Mouse (Mus musculus): ENCODE measurements at regions not wholly inside any gene's neighbourhood (a gene's known extent, or its start where the extent isn't known, plus 50 kb on each side); places are given as distances from the start of the nearest gene placed in this dataset.

GRCm38 (mm10) chr4:55203731-55204710 lies 145.8 kb upstream of the Rad23b start:
- DNase-seq = no peak

DNA sequence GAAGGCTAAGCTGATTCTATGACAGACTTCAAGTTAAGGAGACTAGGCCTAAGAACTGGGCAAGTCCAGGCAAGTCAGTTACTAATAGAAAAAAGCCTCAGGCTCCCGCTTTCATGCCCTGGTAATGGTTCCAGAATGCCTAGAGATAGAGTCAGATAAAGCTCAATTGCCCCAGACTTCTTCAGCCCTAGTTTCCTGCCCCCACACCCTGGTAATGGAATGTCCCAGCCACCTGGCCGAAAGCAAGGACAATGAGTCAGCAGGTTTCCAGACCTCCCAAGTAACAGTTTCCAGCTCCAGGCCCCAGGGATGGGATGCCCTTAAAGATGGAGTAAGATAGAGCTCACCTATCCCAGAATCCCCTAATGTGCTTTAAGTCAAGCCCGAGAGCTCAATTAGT lies 143.6 kb upstream of the Rad23b start:
- peak in 1 of 2 experiments; percentile 10 for DNase-seq

- DNase-seq = peak; percentile 28 to 32
Observed at GRCm38 (mm10) chr4:55207749-55208385, 142.0 kb upstream of the Rad23b start.

DNA sequence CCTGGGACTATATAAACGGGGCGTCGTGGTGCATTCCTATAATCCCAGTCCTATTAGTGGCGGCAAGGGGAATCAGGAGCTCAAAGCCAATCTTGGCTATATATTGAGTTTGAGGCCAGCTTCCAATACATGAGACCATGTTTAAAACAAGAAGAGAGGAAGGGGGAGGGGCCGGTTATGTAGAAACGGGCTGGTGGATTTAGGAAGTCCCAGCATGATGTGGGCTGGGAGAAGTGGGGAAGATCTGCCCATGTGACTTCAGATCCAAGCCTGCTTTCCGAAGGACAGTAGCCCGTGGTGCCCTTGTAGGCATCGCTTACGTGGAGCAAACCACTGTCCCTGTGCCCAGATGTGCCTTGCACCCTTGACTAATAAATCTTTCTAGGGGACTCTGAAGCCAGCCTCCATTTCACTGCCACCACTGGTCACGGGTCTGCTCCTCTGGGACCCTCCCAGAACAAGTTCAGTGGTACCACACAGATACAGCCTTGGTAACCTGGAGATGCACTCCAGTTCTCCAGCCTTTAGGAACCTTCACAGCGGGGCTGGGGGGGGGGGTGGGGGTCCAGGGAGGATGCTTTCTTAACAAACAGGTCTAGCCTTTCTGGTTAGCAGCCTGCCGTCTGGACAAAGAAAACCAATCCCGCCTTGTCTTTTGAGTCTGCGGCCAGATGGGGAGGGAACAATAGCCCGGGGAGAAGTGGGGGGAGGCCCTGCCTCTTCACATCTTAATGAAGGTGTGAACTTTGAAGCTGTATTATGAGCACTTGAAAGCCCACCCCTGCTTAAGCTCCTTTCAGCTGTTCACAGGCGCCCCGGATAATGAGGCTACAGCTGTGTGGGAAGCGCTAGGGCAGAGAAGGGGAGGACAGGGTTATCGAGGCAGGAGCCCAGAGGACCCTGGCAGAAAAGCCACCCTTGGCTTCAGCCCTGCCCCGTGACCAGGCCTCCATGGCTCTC lies 141.2 kb upstream of the Rad23b start:
- DNase-seq = peak; percentile 41 to 51

DNA sequence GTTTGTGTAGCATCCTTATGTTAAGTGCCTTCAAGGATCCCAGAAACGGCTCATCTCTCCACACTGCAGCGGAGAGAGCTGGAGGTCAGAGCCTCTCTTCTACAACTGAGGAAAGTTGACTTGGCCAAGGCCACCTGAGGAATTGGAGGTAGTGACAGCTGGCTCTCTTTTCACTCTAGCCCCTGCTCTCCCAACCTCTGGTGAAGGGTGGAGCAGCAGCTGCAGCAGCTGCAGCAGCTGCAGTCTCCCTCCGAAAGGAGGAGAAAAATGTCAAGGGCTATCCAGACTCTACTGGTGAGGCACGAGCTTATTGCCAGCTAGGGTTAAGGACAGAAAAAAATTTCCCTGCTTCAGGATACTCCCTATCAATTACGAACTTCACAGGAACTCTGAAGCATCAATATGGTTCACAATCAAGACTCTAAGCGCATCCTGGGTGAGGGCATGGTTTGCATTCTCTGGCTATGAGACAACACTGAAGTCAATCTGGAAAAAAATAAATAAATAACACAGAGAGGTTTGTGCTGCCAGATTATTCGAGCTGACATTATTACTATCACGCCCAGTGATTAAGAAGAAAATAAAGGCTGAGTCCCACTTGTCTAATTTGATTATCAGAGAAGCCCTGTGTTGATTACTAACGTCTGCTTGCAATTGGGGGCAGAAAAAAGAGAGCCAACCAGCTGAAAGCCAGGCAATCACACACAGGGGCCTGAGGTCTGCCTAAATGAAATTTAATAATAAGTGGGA lies 134.2 kb upstream of the Rad23b start:
- no peak for DNase-seq

GRCm38 (mm10) chr4:55216175-55216545 lies 133.7 kb upstream of the Rad23b start:
- no peak for DNase-seq

DNA sequence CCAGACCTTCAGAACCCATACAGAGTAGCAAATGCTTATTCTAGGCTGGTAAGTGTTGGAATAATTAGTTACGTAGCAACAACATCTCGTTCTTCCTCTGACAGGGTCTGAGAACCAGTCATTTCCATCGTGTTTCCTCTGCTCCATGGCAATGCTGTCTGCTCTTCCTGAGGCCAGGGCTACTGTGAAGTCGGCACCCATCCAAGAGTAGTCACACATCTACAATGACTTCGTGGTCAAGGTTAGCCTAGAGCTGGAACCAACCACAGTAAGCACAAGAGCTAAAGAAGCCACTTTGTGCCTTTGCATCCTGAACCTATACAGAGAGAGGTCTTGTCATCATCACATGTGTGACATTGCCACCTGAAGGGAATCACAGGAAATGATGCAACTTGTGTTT lies 124.1 kb upstream of the Rad23b start:
- DNase-seq = peak in 1 of 2 experiments; percentile 50

DNA sequence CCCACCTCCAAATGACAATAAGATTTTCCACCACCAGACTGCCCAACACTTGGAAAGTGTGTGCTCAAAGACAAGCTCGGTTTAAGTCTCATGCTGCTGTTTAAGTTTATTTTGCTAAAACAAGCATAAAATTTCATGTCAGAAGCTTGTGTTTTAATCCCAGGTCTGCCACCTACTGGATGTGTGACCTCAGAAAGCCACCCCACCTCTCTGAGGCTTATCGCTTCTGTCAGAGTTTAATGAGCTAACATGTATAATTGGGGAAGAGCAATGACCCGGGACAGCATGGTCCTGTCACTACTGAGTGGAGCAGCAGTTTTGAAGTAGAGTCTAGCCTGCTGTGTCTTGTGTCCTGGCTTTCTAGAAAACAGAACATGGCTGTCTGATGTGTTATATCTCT lies 122.4 kb upstream of the Rad23b start:
- DNase-seq = peak in 1 of 2 experiments; percentile 33

DNA sequence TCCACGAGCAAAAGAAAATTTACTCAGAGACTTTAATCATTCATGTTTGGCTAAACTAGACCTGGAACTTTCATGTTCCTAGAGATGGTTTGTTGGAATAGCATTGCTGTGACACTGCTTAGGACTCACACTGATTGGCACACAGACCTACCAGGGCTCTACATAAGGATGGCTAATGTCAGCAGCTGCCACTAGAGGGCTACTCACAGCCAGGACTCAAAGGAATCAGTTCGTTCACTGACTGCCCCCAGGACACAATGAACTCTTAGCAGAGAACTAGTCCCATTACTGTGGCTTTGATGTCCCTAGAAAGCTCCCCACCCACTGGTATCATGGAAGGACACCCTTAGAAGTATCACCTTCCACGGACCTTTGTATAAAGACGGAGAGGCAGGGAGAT lies 118.3 kb upstream of the Rad23b start:
- DNase-seq = peak; percentile 51 to 53

DNA sequence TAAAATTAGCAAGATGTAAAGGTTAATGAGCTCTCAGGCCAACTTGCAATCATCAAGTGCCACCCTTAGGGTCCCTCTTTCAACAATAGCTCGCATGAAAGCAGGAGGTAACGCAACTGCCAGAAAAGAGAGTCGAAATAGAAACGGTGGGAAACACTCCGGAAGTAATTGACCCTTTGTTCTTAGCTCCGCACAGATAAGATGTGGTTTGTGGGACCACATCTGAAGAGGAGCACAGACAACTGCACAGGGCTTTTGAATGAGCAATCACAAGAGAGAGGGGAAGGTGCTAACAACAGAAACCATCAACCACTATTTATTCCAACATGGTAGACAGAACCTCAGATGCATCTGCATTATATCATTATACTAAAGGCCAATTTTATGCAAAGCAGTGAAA lies 112.0 kb upstream of the Rad23b start:
- no peak for DNase-seq

GRCm38 (mm10) chr4:55240450-55240849 lies 109.4 kb upstream of the Rad23b start:
- peak; percentile 80 for DNase-seq

- peak in 1 of 2 experiments; percentile 50 for DNase-seq
Observed at GRCm38 (mm10) chr4:55242331-55242730, 107.5 kb upstream of the Rad23b start.

DNA sequence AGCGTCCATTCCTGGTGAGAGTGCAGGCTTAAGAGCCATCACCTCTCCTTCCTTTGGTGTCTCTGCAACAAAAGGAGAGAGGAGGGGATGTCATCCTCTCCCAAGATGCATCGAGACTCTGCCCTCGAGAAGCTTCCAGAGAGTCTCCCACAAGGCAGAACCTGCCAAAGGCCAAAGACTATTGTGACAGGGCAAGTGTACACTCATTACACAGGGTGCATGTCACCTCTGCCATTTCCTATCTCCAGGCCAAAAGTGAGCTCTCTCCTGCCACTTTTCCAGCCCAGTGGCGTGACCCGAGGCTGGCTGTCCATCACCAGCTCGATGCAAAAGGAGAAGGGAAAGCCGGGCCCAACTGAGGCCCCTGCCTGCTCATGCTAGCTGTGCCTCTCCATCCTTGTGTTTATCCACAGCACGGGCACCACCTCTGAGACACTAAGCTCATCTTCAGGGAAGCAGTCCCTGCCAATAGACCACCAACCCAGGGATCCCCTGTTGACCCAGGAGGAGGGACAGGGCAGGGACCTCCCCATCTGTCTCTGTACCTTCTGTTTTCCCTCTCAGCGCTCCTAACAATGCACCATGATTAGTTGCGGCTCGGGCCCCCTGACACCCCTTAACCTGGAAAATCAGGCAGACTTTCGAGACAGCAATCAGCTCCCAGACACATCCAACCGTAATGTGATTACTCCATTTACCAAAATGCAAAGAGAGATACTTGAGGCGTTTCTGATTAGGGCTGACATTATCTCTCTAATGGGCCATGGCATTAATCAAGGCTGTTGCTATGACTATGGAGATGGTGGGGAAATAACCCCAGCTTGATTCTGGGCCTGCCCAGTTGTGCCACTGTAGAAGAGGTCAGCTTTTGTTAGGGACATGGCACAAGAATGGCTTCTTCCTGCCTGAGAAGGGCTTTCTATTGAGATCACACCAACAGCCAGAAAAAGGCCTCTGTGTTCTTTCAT lies 106.5 kb upstream of the Rad23b start:
- DNase-seq = no peak

GRCm38 (mm10) chr4:55245789-55246188 lies 104.1 kb upstream of the Rad23b start:
- peak; percentile 28 to 29 for DNase-seq

- no peak for DNase-seq
Observed at GRCm38 (mm10) chr4:55250334-55250733, 99.5 kb upstream of the Rad23b start.

- DNase-seq = no peak
Observed at GRCm38 (mm10) chr4:55251546-55251945, 98.3 kb upstream of the Rad23b start.

- DNase-seq = no peak
Observed at GRCm38 (mm10) chr4:55253769-55254168, 96.1 kb upstream of the Rad23b start.

- no peak for DNase-seq
Observed at GRCm38 (mm10) chr4:55271965-55272630, 77.7 kb upstream of the Rad23b start.

DNA sequence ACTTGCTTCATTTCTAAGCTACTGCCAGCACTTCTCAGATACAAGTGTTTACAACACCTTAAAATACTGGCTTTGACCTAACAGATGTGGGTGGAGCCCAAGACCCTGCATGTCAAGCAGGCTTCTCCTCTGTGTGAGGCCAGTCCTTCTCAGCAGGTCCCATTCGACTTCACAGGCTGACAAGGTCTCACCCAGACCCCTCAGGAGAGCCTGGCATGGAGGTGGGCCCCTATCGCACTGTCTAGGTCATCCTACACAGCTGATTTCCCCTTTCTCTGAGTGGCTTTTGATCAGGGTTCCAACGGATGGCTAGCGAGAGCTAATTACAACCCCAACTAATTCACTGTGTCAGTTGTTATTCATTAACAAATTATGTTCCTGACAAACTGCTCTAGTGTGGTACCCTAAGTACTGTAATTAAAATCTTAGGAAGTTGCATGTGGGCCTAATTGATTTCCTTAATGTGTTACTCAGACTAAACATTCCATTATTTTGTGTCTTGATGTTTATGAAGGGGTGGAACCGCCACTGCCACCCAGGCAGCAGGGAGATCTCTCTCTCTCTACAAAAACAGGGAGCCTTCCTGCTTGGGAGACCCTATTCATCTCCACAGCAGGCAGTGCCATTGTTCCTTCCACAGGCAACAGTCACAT lies 73.4 kb upstream of the Rad23b start:
- no peak for DNase-seq

Data from adrenal gland, postnatal 36 days (tissue).